Mouse (Mus musculus): ENCODE results near the gene Olfr1049. TPM values are rescaled to one million over a fixed set of nuclear protein-coding genes. Genes with fewer than 3 reads are reported as not detected.

Gene Olfr1049
- polyA plus RNA-seq (2017; shearing (Covaris generic)), result not detected

GRCm38 (mm10) chr2:86258228-86258627 lies at the start of gene Olfr1049:
Gene Olfr1049 (minus strand): TSS chr2:86258328.

GRCm38 (mm10) chr2:86292155-86292554 lies 34.0 kb upstream of the Olfr1049 start, which contains the start of gene Olfr1052:
Gene Olfr1052 (plus strand): TSS chr2:86292455.

GRCm38 (mm10) chr2:86278988-86279387 lies 20.9 kb upstream of the Olfr1049 start, which contains the start of gene Olfr1051:
Gene Olfr1051 (minus strand): TSS chr2:86279088.

GRCm38 (mm10) chr2:86240189-86240588 lies 17.9 kb downstream of the Olfr1049 start, which contains the start of gene Olfr1048:
Gene Olfr1048 (minus strand): TSS chr2:86240289.

GRCm38 (mm10) chr2:86231301-86231700 lies 26.8 kb downstream of the Olfr1049 start, which contains the start of gene Olfr1047:
Gene Olfr1047 (minus strand): TSS chr2:86231401.

GRCm38 (mm10) chr2:86219214-86219613 lies 38.9 kb downstream of the Olfr1049 start, which contains the start of gene Olfr1046:
Gene Olfr1046 (minus strand): TSS chr2:86219314.

Other genes starting within 250 kb of the Olfr1049 start
- gene Olfr1033, start 237.7 kb downstream of the Olfr1049 start, polyA plus RNA-seq (2017; shearing (Covaris generic)), result not detected
- gene Olfr1034, start 212.5 kb downstream of the Olfr1049 start, polyA plus RNA-seq (2017; shearing (Covaris generic)), result not detected
- gene Olfr1036, start 184.3 kb downstream of the Olfr1049 start, polyA plus RNA-seq (2017; shearing (Covaris generic)), result not detected
- gene Olfr1037, start 170.9 kb downstream of the Olfr1049 start, polyA plus RNA-seq (2017; shearing (Covaris generic)), result not detected
- gene Olfr1039, start 122.4 kb downstream of the Olfr1049 start, polyA plus RNA-seq (2017; shearing (Covaris generic)), result not detected
- not detected for gene Olfr1040, start 111.6 kb downstream of the Olfr1049 start, polyA plus RNA-seq (2017; shearing (Covaris generic))
- gene Olfr1042, start 96.5 kb downstream of the Olfr1049 start, polyA plus RNA-seq (2017; shearing (Covaris generic)), result not detected
- gene Olfr1043, start 90.8 kb downstream of the Olfr1049 start, polyA plus RNA-seq (2017; shearing (Covaris generic)), result not detected
- gene Olfr1044, start 80.5 kb downstream of the Olfr1049 start, polyA plus RNA-seq (2017; shearing (Covaris generic)), result not detected
- gene Olfr52, start 72.6 kb downstream of the Olfr1049 start, polyA plus RNA-seq (2017; shearing (Covaris generic)), result not detected
- not detected for gene Olfr1045, start 55.3 kb downstream of the Olfr1049 start, polyA plus RNA-seq (2017; shearing (Covaris generic))
- not detected for gene Olfr1046, start 39.0 kb downstream of the Olfr1049 start, polyA plus RNA-seq (2017; shearing (Covaris generic))
- gene Olfr1047, start 26.9 kb downstream of the Olfr1049 start, polyA plus RNA-seq (2017; shearing (Covaris generic)), result not detected
- gene Olfr1048, start 18.0 kb downstream of the Olfr1049 start, polyA plus RNA-seq (2017; shearing (Covaris generic)), result not detected
- not detected for gene Olfr1051, start 20.8 kb upstream of the Olfr1049 start, polyA plus RNA-seq (2017; shearing (Covaris generic))
- gene Olfr1052, start 34.1 kb upstream of the Olfr1049 start, polyA plus RNA-seq (2017; shearing (Covaris generic)), result not detected
- not detected for gene Olfr1053, start 57.0 kb upstream of the Olfr1049 start, polyA plus RNA-seq (2017; shearing (Covaris generic))
- gene Olfr1054, start 77.1 kb upstream of the Olfr1049 start, polyA plus RNA-seq (2017; shearing (Covaris generic)), result not detected
- gene Olfr1055, start 92.0 kb upstream of the Olfr1049 start, polyA plus RNA-seq (2017; shearing (Covaris generic)), result not detected
- gene Olfr1056, start 104.1 kb upstream of the Olfr1049 start, polyA plus RNA-seq (2017; shearing (Covaris generic)), result not detected
- gene Olfr1057, start 120.1 kb upstream of the Olfr1049 start, polyA plus RNA-seq (2017; shearing (Covaris generic)), result not detected
- not detected for gene Olfr1058, start 130.2 kb upstream of the Olfr1049 start, polyA plus RNA-seq (2017; shearing (Covaris generic))
- not detected for gene Olfr1061, start 155.7 kb upstream of the Olfr1049 start, polyA plus RNA-seq (2017; shearing (Covaris generic))
- not detected for gene Olfr1062, start 168.4 kb upstream of the Olfr1049 start, polyA plus RNA-seq (2017; shearing (Covaris generic))
- not detected for gene Olfr1065, start 192.3 kb upstream of the Olfr1049 start, polyA plus RNA-seq (2017; shearing (Covaris generic))
- not detected for gene Olfr1066, start 197.9 kb upstream of the Olfr1049 start, polyA plus RNA-seq (2017; shearing (Covaris generic))
- not detected for gene Olfr228, start 229.1 kb upstream of the Olfr1049 start, polyA plus RNA-seq (2017; shearing (Covaris generic))